Mouse (Mus musculus): Measurements from ENCODE around the gene Gramd1c.

DNA sequence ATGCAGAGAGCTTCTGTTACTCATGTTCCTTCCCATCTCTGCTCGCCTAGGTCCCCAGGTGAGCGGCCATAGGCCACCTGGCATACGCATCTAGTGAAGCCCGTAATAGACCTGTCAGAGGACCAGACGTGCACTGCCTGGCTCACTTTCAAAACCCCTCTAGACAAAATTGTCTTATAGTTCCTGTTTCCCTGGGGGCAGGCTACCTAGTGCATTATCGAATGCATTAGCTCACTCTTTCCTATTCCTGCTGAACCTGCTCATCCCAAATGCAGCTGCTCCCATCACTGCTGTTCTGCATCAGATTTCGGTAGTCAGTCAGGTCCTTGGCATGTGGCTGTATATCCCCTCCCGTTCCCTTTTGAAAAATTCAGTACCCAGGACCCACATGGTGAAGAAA is 128.3 kb downstream of the Gramd1c start:
- TF ChIP-seq POLR2A (IDR thresholded peaks at IDR 0.05; ENCODE audit: insufficient read length, low read depth) (no peak), POLR2AphosphoS2 (IDR thresholded peaks at IDR 0.05; ENCODE audit: insufficient read length, low read depth) (no peak), CEBPB (IDR thresholded peaks at IDR 0.05; ENCODE audit: insufficient read depth, poor library complexity, severe bottlenecking) (no peak), E2F4 (IDR thresholded peaks at IDR 0.05; ENCODE audit: insufficient read depth) (no peak), USF1 (IDR thresholded peaks at IDR 0.05; ENCODE audit: low read depth) (no peak)
